In the genomic region with DNA sequence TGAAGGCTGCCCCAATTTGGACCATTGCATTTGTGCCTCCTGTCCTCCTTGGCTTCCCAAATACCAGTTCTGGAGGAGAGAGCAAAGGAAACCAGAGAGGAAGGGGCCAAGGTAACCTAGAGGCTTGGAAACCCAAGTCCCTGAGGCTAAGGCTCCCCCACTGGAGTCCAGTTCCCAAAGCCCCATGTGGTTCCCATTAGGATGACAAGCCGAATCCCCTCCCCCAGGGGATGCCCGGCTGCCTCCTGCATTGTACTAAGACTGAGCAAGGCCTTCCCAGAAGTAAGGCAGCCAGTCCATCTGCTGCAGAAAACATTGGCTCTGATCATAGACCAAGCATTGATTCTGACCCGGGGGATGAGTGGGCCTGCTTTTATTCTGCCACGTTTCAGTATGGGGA, we compare ENCODE assay signal across 13 mouse cellular contexts. TPM values are rescaled to one million over a fixed set of nuclear protein-coding genes. Genes with fewer than 3 reads are reported as not detected.
A peak's percentile ranks its signal among the peaks of the same experiment; 100 is the strongest.
DNase-seq lines count a peak whose midpoint lies in the region; ATAC-seq and TF ChIP-seq lines count a peak whose summit lies in the region.
"Had no signal": no experiment of that assay in that cellular context is flagged by ENCODE, and none has a peak within 500 bp of the region (broad histone marks: within the 10 kb centered on the region; RNA-seq: fewer than 3 reads in every experiment).

No protein-coding gene starts in this region.

- H3K4me1 ChIP-seq in heart, embryonic 10.5 days = peaks cover 47% of the 10 kb centered on the region
- peaks cover 26% of the 10 kb centered on the region for H3K4me1 ChIP-seq in brown adipose tissue, adult 24 weeks (ENCODE audit: control insufficient read depth, insufficient read depth, insufficient read length, low read length)
- H3K4me1 ChIP-seq in hindbrain, postnatal 0 days (ENCODE audit: insufficient read depth, low read length) = peaks cover 10% of the 10 kb centered on the region; the same call in 1 of the 2 replicates

- TF ChIP-seq CTCF in hindbrain, postnatal 0 days (IDR thresholded peaks at IDR 0.05; ENCODE audit: low read depth) = no peak

- peak overlapping the region; percentile 82; the same call in 1 of the 2 replicates for H3K27ac ChIP-seq in heart, embryonic 10.5 days
- peak overlapping the region; percentile 73 for H3K27ac ChIP-seq in brown adipose tissue, adult 24 weeks (replicated peaks; ENCODE audit: low read depth, low read length)
- peak overlapping the region; percentile 82 for H3K27ac ChIP-seq in hindbrain, postnatal 0 days
- H3K27ac ChIP-seq: forebrain, embryonic 15.5 days had no signal

- H3K27me3 ChIP-seq in heart, embryonic 10.5 days (ENCODE audit: insufficient read depth, poor library complexity, severe bottlenecking) = peaks cover 99% of the 10 kb centered on the region
- peaks cover 59% of the 10 kb centered on the region for H3K27me3 ChIP-seq in hindbrain, postnatal 0 days (ENCODE audit: insufficient read depth, low read length)

- WGBS in heart, embryonic 10.5 days = 8% methylated on average over 4 of the region's 4 CpGs
- 5% methylated on average over 4 of the region's 4 CpGs for WGBS in hindbrain, postnatal 0 days

- no peak overlapping the region for H3K4me3 ChIP-seq in heart, embryonic 10.5 days
- H3K4me3 ChIP-seq in brown adipose tissue, adult 24 weeks (ENCODE audit: insufficient read depth, low read depth, low read length) = no peak overlapping the region; the same call in 1 of the 2 replicates
- H3K4me3 ChIP-seq in hindbrain, postnatal 0 days (ENCODE audit: low read length) = no peak overlapping the region
- H3K4me3 ChIP-seq: forebrain, embryonic 15.5 days had no signal

- no peak for DNase-seq in heart, embryonic 10.5 days (ENCODE audit: low spot score)
- DNase-seq in heart, adult 8-10 months (ENCODE audit: low spot score) = no peak
- DNase-seq in hindbrain, postnatal 0 days (ENCODE audit: low spot score) = peak; percentile 36
- DNase-seq in mesoderm, embryonic 11.5 days (ENCODE audit: low read depth, low spot score) = peak; percentile 88
- no peak for DNase-seq in left cerebral cortex, postnatal 25 days (ENCODE audit: low spot score in 2 of 2)
- no peak for DNase-seq in cerebellum, postnatal 14 days
- no peak for DNase-seq in thymus, adult 18-20 months
- DNase-seq: B cell, adult 2 months; heart, postnatal 36 days; left cerebral cortex, postnatal 4 days had no signal

- H3K9ac ChIP-seq in hindbrain, postnatal 0 days (replicated peaks; ENCODE audit: low read length) = 0 out of 2 replicates have a peak overlapping the region, but pooled peaks have one; percentile 40
- H3K9ac ChIP-seq: forebrain, embryonic 15.5 days had no signal

- 0 out of 2 replicates have a peak overlapping the region, but pooled peaks have one; percentile 93 for H3K4me2 ChIP-seq in hindbrain, postnatal 0 days (ENCODE audit: low read depth, low read length)
- H3K4me2 ChIP-seq: forebrain, embryonic 15.5 days had no signal

- H3K36me3 ChIP-seq in heart, embryonic 10.5 days = no peaks in the 10 kb centered on the region
- no peaks in the 10 kb centered on the region for H3K36me3 ChIP-seq in hindbrain, postnatal 0 days (ENCODE audit: insufficient read depth, low read length)
- H3K36me3 ChIP-seq: forebrain, embryonic 15.5 days had no signal

- ATAC-seq in hindbrain, postnatal 0 days = no peak
- ATAC-seq: forebrain, embryonic 15.5 days had no signal

- no peaks in the 10 kb centered on the region for H3K9me3 ChIP-seq in heart, embryonic 10.5 days
- H3K9me3 ChIP-seq in hindbrain, postnatal 0 days (ENCODE audit: low read length) = no peaks in the 10 kb centered on the region
- H3K9me3 ChIP-seq: forebrain, embryonic 15.5 days had no signal

- intact Hi-C loops in left cerebral cortex, postnatal 25 days (cut with DNase I) = no loop called here

RNA-seq across cellular contexts. Expression of a gene that starts 6.0 kb away (rescaled TPM):
- polyA plus RNA-seq in heart, embryonic 10.5 days (2016; fragmentation: Nextera tagmentation; extraction: Ambion mirVana) = 0.07 and 1.5 TPM in 2 replicates
- under 1 TPM in 1 of 4 experiments, not detected in 3; 0.06 TPM for total RNA-seq in heart, adult 8-10 months (2022)
- polyA plus RNA-seq in brown adipose tissue, adult 24 weeks (2012; ENCODE audit: insufficient read depth, insufficient read length, missing spikeins) = not detected in 2 replicates
- 1.1 and 1.2 TPM in 2 replicates for total RNA-seq in hindbrain, postnatal 0 days (2014; rRNA removed)
- 1.3 and 1.5 TPM in 2 replicates for polyA plus RNA-seq in hindbrain, postnatal 0 days (2015; fragmentation: Nextera tagmentation; extraction: Ambion mirVana)
- total RNA-seq in left cerebral cortex, postnatal 25 days (2021) = not detected
- total RNA-seq: left cerebral cortex, postnatal 4 days had no signal
- polyA plus RNA-seq: forebrain, embryonic 15.5 days; spleen, adult 2 months had no signal

RNA-seq across cellular contexts. Expression of a gene that starts 6.7 kb away (rescaled TPM):
- polyA plus RNA-seq in heart, embryonic 10.5 days (2016; fragmentation: Nextera tagmentation; extraction: Ambion mirVana) = 4.3 and 10.3 TPM in 2 replicates
- total RNA-seq in heart, adult 8-10 months (2022) = under 1 TPM in 3 of 4 experiments, not detected in 1; 0.20 to 0.34 (median 0.22) TPM
- polyA plus RNA-seq in brown adipose tissue, adult 24 weeks (2012; ENCODE audit: insufficient read depth, insufficient read length, missing spikeins) = 2.9 TPM in 1 of 2 replicates, not detected in the other
- total RNA-seq in hindbrain, postnatal 0 days (2014; rRNA removed) = 20.3 and 24.3 TPM in 2 replicates
- 16.3 and 16.5 TPM in 2 replicates for polyA plus RNA-seq in hindbrain, postnatal 0 days (2015; fragmentation: Nextera tagmentation; extraction: Ambion mirVana)
- total RNA-seq in left cerebral cortex, postnatal 25 days (2021) = not detected
- total RNA-seq: left cerebral cortex, postnatal 4 days had no signal
- polyA plus RNA-seq: forebrain, embryonic 15.5 days had no signal

RNA-seq across cellular contexts. Expression of a gene that starts 13.2 kb away (rescaled TPM):
- polyA plus RNA-seq in heart, embryonic 10.5 days (2016; fragmentation: Nextera tagmentation; extraction: Ambion mirVana) = 1.00 and 4.1 TPM in 2 replicates
- total RNA-seq in heart, adult 8-10 months (2022) = under 1 TPM in 2 of 4 experiments, not detected in 2; 0.16 to 0.19 TPM
- polyA plus RNA-seq in brown adipose tissue, adult 24 weeks (2012; ENCODE audit: insufficient read depth, insufficient read length, missing spikeins) = 0.50 and 0.99 TPM in 2 replicates
- 1.1 and 3.7 TPM in 2 replicates for total RNA-seq in hindbrain, postnatal 0 days (2014; rRNA removed)
- polyA plus RNA-seq in hindbrain, postnatal 0 days (2015; fragmentation: Nextera tagmentation; extraction: Ambion mirVana) = 1.1 and 1.2 TPM in 2 replicates
- total RNA-seq in left cerebral cortex, postnatal 25 days (2021) = not detected
- total RNA-seq: left cerebral cortex, postnatal 4 days had no signal
- polyA plus RNA-seq: forebrain, embryonic 15.5 days had no signal

RNA-seq across cellular contexts. Expression of a gene that starts 20.2 kb away (rescaled TPM):
- 0.17 and 1.4 TPM in 2 replicates for polyA plus RNA-seq in heart, embryonic 10.5 days (2016; fragmentation: Nextera tagmentation; extraction: Ambion mirVana)
- under 1 TPM; 0.31 to 0.49 (median 0.38) TPM for total RNA-seq in heart, adult 8-10 months (2022)
- 14.0 and 26.4 TPM in 2 replicates for polyA plus RNA-seq in brown adipose tissue, adult 24 weeks (2012; ENCODE audit: insufficient read depth, insufficient read length, missing spikeins)
- total RNA-seq in hindbrain, postnatal 0 days (2014; rRNA removed) = 4.8 and 7.3 TPM in 2 replicates
- 10.5 and 12.0 TPM in 2 replicates for polyA plus RNA-seq in hindbrain, postnatal 0 days (2015; fragmentation: Nextera tagmentation; extraction: Ambion mirVana)
- not detected for total RNA-seq in left cerebral cortex, postnatal 25 days (2021)
- total RNA-seq: left cerebral cortex, postnatal 4 days had no signal
- polyA plus RNA-seq: forebrain, embryonic 15.5 days had no signal

RNA-seq across cellular contexts. Expression of a gene that starts 33.1 kb away (rescaled TPM):
- 0.58 and 6.0 TPM in 2 replicates for polyA plus RNA-seq in heart, embryonic 10.5 days (2016; fragmentation: Nextera tagmentation; extraction: Ambion mirVana)
- under 1 TPM; 0.41 to 0.69 (median 0.57) TPM for total RNA-seq in heart, adult 8-10 months (2022)
- 35.9 and 39.4 TPM in 2 replicates for polyA plus RNA-seq in brown adipose tissue, adult 24 weeks (2012; ENCODE audit: insufficient read depth, insufficient read length, missing spikeins)
- 99.2 and 108 TPM in 2 replicates for total RNA-seq in hindbrain, postnatal 0 days (2014; rRNA removed)
- 81.7 and 89.4 TPM in 2 replicates for polyA plus RNA-seq in hindbrain, postnatal 0 days (2015; fragmentation: Nextera tagmentation; extraction: Ambion mirVana)
- not detected for total RNA-seq in left cerebral cortex, postnatal 25 days (2021)
- total RNA-seq: left cerebral cortex, postnatal 4 days had no signal
- polyA plus RNA-seq: forebrain, embryonic 15.5 days had no signal

Comparison
In these comparisons a context has a peak if more than half of its experiments do, and no peak if none do; other contexts are left out.
1. DNase-seq: peak in hindbrain, postnatal 0 days (single experiment) and mesoderm, embryonic 11.5 days (single experiment); none in heart, embryonic 10.5 days (single experiment), heart, adult 8-10 months (single experiment), left cerebral cortex, postnatal 25 days (0 of 2), cerebellum, postnatal 14 days (0 of 2) and thymus, adult 18-20 months (0 of 2).
2. RNA of a gene that starts 6.7 kb away (total RNA-seq): 20.3 to 24.3 TPM in hindbrain, postnatal 0 days; 0.20 to 0.34 TPM in heart, adult 8-10 months and not detected in left cerebral cortex, postnatal 25 days; every median in the first group is over 10 times any median in the second.
3. Peak in every context shown above with its lines, with median percentiles within 50 percentile points of each other: H3K27ac ChIP-seq.